Mouse (Mus musculus) heart, postnatal 0 days (tissue): ENCODE data around the gene Vamp8.

Experiments used
- CTCF ChIP-seq: IDR thresholded peaks from 2 replicates; pipeline ENCODE4 v1.5.1; 2016; ENCODE audit warnings: antibody characterized with exemption, control low read depth, low read depth
- EP300 ChIP-seq: IDR thresholded peaks from 2 replicates; pipeline ENCODE4 v1.6.1; 2016; ENCODE audit warnings: antibody characterized with exemption, low read depth

- TF ChIP-seq CTCF (no peak), EP300 (no peak)
Observed at GRCm38 (mm10) chr6:72345074-72345567, 45.4 kb downstream of the Vamp8 start, which contains the start of gene Usp39.
